Mouse (Mus musculus) hindlimb bud, embryonic 11.5 days (tissue): ENCODE data around the gene Bcl6b.

Experiments
- DNase-seq: peaks from one replicate; pipeline ENCODE4 v3.0.0-alpha.2; 2012; ENCODE audit warnings: low read depth, low spot score; ENCODE audit errors: extremely low spot score

Gene Bcl6b

DNA sequence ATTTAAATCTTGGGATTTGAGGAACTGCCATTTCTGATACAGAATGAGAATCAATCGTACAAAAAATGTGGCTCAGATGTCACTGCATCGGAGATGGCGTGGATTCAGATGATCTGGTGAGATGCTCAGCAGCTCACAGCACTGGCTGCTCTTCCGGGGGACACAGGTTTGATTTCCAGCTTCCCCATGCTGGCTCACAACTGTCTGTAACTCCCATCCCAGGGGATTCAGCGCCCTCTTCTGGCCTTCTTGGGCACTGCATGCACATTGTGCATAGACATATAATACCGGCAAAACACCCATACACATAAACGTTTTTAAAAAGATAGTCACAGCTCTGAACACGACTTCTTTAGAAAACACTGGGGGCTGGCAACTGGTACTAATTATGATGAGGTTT, 52.0 kb downstream of the Bcl6b start:
- DNase-seq = no peak

DNA sequence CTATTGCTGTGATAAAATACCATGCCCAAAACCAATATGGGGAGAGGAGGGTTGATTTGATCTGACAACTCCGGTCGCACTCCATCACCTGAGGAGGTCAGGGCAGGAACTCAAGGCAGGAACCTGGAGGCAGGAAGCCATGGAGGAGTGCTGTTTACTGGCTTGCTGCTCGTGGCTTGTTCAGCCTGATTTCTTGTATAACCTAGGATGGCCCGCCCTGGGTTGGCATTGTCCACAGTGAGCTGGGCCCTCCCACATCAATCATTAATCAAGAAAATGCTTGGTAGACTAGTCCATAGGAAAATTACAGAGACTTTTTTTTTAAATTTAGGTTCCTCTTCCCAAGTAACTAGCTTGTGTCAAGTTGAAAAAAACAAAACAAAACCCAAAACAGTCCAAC, 55.1 kb downstream of the Bcl6b start:
- no peak for DNase-seq
